Mouse (Mus musculus) CH12.LX (cell line): ENCODE measurements at regions not wholly inside any gene's neighbourhood (a gene's known extent, or its start where the extent isn't known, plus 50 kb on each side); places are given as distances from the start of the nearest gene placed in this dataset.
A peak's percentile ranks its signal among the peaks of the same experiment; 100 is the strongest.

ENCODE experiments used
- DNase-seq: peaks from one replicate; pipeline ENCODE4 v3.0.0-alpha.2; 2013; ENCODE audit errors: extremely low read depth
- H3K27ac ChIP-seq: 2 replicates; pipeline ENCODE4 v1.5.1; 2012; ENCODE audit warnings: low read depth, mild to moderate bottlenecking, control low read depth, moderate library complexity; ENCODE audit not compliant: insufficient read depth
- H3K27me3 ChIP-seq: replicated peaks from 2 replicates; pipeline ENCODE3; 2012; ENCODE audit warnings: inconsistent platforms
- H3K36me3 ChIP-seq, 2 experiments: replicated peaks in 1 of 2; 2 replicates each; pipeline versions ENCODE3 to v1.6.1; 2012; ENCODE audit warnings: inconsistent platforms in 1 of 2, low read length in 1 of 2, mild to moderate bottlenecking in 1 of 2, mixed read lengths in 1 of 2, moderate library complexity in 1 of 2; ENCODE audit not compliant: control insufficient read depth in 1 of 2, insufficient read depth in 1 of 2
- H3K4me1 ChIP-seq, 2 experiments: 2 replicates each; pipeline ENCODE4 v1.6.1; 2012; ENCODE audit warnings: inconsistent platforms in 1 of 2, moderate library complexity in 1 of 2; ENCODE audit not compliant: insufficient read depth in 2 of 2, control insufficient read depth in 1 of 2
- H3K4me2 ChIP-seq: 2 replicates; pipeline ENCODE4 v1.6.1; 2012; ENCODE audit warnings: low read depth, mild to moderate bottlenecking, control low read depth; ENCODE audit not compliant: poor library complexity, insufficient read depth, severe bottlenecking
- H3K4me3 ChIP-seq, 3 experiments: fragments of 150-350 bp in 1 of 3; sonication (generic) in 1 of 3; replicated peaks in 1 of 3; 2 replicates each; pipeline versions ENCODE3 to v1.5.1; 2011 to 2012; ENCODE audit warnings: low read depth in 2 of 3, low read length in 2 of 3, mild to moderate bottlenecking in 2 of 3, moderate library complexity in 2 of 3, control low read depth in 1 of 3, improper control_type of control experiment in 1 of 3, inconsistent platforms in 1 of 3, mixed read lengths in 1 of 3; ENCODE audit not compliant: poor library complexity in 1 of 3
- H3K79me2 ChIP-seq: replicated peaks from 2 replicates; pipeline ENCODE4 v1.6.1; 2012; ENCODE audit warnings: mild to moderate bottlenecking, moderate library complexity; ENCODE audit not compliant: control insufficient read depth, poor library complexity, insufficient read depth, severe bottlenecking; ENCODE audit errors: extremely low read depth
- H3K9ac ChIP-seq: 2 replicates; pipeline ENCODE4 v1.6.1; 2012; ENCODE audit warnings: low read depth, mild to moderate bottlenecking, control low read depth, moderate library complexity; ENCODE audit not compliant: insufficient read depth
- H3K9me3 ChIP-seq: replicated peaks from 2 replicates; pipeline ENCODE3; 2012; ENCODE audit warnings: low read length, inconsistent platforms, mixed read lengths
- BHLHE40 ChIP-seq: IDR thresholded peaks from 2 replicates; pipeline ENCODE4 v1.6.1; 2011; ENCODE audit warnings: mild to moderate bottlenecking, low read depth, low read length, improper control_type of control experiment
- CHD2 ChIP-seq: IDR thresholded peaks from 2 replicates; pipeline ENCODE4 v1.6.1; 2011; ENCODE audit warnings: low read length, improper control_type of control experiment
- E2F4 ChIP-seq: IDR thresholded peaks from 2 replicates; pipeline ENCODE4 v1.6.1; 2011; ENCODE audit warnings: low read depth, low read length, improper control_type of control experiment; ENCODE audit not compliant: insufficient replicate concordance
- EP300 ChIP-seq: IDR thresholded peaks from 2 replicates; pipeline ENCODE4 v1.6.1; 2011; ENCODE audit warnings: low read length, improper control_type of control experiment
- ETS1 ChIP-seq: conservative IDR thresholded peaks from 2 replicates; pipeline ENCODE4 v1.6.1; 2012; ENCODE audit warnings: low read depth, mild to moderate bottlenecking, inconsistent platforms, low read length, improper control_type of control experiment, moderate library complexity
- GABPA ChIP-seq: IDR thresholded peaks from 2 replicates; pipeline ENCODE4 v1.6.1; 2012; ENCODE audit warnings: low read depth, low read length, improper control_type of control experiment, inconsistent platforms; ENCODE audit not compliant: insufficient replicate concordance
- IRF4 ChIP-seq: IDR thresholded peaks from 2 replicates; pipeline ENCODE4 v1.6.1; 2014; ENCODE audit warnings: low read depth, mild to moderate bottlenecking, inconsistent platforms, low read length, improper control_type of control experiment
- JUND ChIP-seq: conservative IDR thresholded peaks from 2 replicates; pipeline ENCODE4 v1.6.1; 2011; ENCODE audit warnings: low read depth, low read length, improper control_type of control experiment
- MEF2A ChIP-seq: IDR thresholded peaks from 2 replicates; pipeline ENCODE4 v1.6.1; 2014; ENCODE audit warnings: low read depth, mild to moderate bottlenecking, inconsistent platforms, low read length, improper control_type of control experiment, borderline replicate concordance
- MXI1 ChIP-seq: IDR thresholded peaks from 2 replicates; pipeline ENCODE4 v1.6.1; 2011; ENCODE audit warnings: mild to moderate bottlenecking, low read depth, low read length, improper control_type of control experiment
- NELFE ChIP-seq: IDR thresholded peaks from 2 replicates; pipeline ENCODE4 v1.6.1; 2011; ENCODE audit warnings: low read depth, low read length, improper control_type of control experiment
- POLR2A ChIP-seq: IDR thresholded peaks from 2 replicates; pipeline ENCODE4 v1.6.1; 2011; ENCODE audit warnings: low read depth, mild to moderate bottlenecking, improper control_type of control experiment, low read length
- SIN3A ChIP-seq: IDR thresholded peaks from 2 replicates; pipeline ENCODE4 v1.6.1; 2012; ENCODE audit warnings: low read length, improper control_type of control experiment, inconsistent platforms
- TBP ChIP-seq: conservative IDR thresholded peaks from 2 replicates; pipeline ENCODE4 v1.6.1; 2011; ENCODE audit warnings: low read depth, low read length, improper control_type of control experiment
- TCF12 ChIP-seq: IDR thresholded peaks from 2 replicates; pipeline ENCODE4 v1.6.1; 2014; ENCODE audit warnings: low read depth, mild to moderate bottlenecking, inconsistent platforms, low read length, improper control_type of control experiment
- UBTF ChIP-seq: IDR thresholded peaks from 2 replicates; pipeline ENCODE4 v1.6.1; 2012; ENCODE audit warnings: low read depth, mild to moderate bottlenecking, inconsistent platforms, low read length, improper control_type of control experiment, moderate library complexity
- USF2 ChIP-seq: conservative IDR thresholded peaks from 2 replicates; pipeline ENCODE4 v1.6.1; 2011; ENCODE audit warnings: low read depth, low read length, improper control_type of control experiment
- dilution Hi-C: fragments of 300-500 bp; cut with MboI; formaldehyde crosslinking; loops from 2 replicates; pipeline ENCODE4 v1.14.3; 2020; ENCODE audit warnings: low sequenced_read_pairs; ENCODE audit not compliant: extremely low pct_unique_long_range_greater_than_20kb, extremely low pct_ligation_motif_present
- in situ Hi-C: fragments of 300-500 bp; cut with MboI; formaldehyde crosslinking; loops from 3 replicates; pipeline ENCODE4 v1.14.3; 2019; ENCODE audit warnings: low sequenced_read_pairs, low pct_ligation_motif_present, low pct_unique_long_range_greater_than_20kb, mixed read lengths

DNA sequence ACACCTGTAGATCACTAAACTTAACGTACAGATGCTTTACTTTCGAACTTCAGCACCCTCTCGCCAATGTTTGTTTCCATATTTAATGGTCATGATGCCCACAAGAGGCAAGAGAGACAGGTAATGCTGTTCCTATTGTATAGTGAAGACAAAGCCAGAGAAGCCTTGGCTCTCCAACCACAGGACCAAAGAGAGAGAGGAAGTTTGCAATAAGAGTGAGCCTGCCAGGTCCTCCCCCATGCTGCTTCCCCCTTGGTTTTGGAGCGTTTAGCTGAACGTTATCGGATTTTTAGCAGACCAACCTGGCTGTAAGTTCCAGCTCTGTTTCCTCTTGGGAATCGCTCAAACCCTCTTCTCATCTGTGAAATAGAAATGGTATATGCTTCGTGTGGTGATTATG is 150.1 kb upstream of the Bmper start:
- no peak overlapping the region for H3K27ac ChIP-seq
- no peaks in the 10 kb centered on the region for H3K36me3 ChIP-seq
- in situ Hi-C loops (no loop called here), dilution Hi-C loops (no loop called here)
- TF ChIP-seq CHD2: no peak
- no peak for TF ChIP-seq USF2
- TF ChIP-seq POLR2A: no peak
- TF ChIP-seq JUND: no peak
- TF ChIP-seq SIN3A: no peak
- TF ChIP-seq UBTF: no peak
- TF ChIP-seq BHLHE40: no peak
- no peak for TF ChIP-seq EP300
- TF ChIP-seq MEF2A: no peak
- TF ChIP-seq NELFE: no peak
- no peak for TF ChIP-seq ETS1
- no peak for TF ChIP-seq TCF12
- no peaks in the 10 kb centered on the region for H3K4me1 ChIP-seq
- H3K4me2 ChIP-seq: peak overlapping the region; percentile 2; the same call in 1 of the 2 replicates
- no peak for DNase-seq
- no peaks in the 10 kb centered on the region for H3K27me3 ChIP-seq
- H3K4me3 ChIP-seq: no peak overlapping the region
- H3K9ac ChIP-seq: no peak overlapping the region
- H3K79me2 ChIP-seq: no peaks in the 10 kb centered on the region
- H3K9me3 ChIP-seq: no peaks in the 10 kb centered on the region

DNA sequence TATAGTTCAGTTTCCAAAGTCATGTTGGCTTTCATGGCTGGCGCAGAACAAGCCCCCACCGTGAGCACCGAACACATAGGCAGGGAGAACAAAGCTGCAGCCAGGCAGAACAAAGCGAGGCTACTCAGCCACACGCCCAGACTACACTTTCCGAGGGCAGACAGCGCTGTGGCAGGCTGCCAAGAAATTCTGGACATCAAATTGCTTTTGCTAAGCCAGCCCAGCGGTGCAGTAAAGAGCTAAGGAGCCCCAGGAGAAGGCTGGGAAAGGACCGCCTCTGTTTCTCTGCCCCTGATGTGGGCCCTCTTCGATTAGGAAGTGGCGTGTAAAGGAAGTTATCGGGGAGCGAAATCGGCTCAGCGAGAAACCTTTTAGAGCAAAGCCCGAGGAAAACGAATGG is 139.3 kb upstream of the Bmper start:
- in situ Hi-C loops: no loop called here
- no peak overlapping the region for H3K4me2 ChIP-seq
- H3K9me3 ChIP-seq: no peaks in the 10 kb centered on the region
- DNase-seq: no peak
- H3K4me1 ChIP-seq: peaks cover 0 to 10% of the 10 kb centered on the region in 2 experiments; a peak in 3 of 4 replicates
- TF ChIP-seq E2F4 (no peak), GABPA (no peak)
- TF ChIP-seq, all 38 proteins: peak for 0
- Histone ChIP-seq H3K9ac (no peak overlapping the region), H3K36me3 (no peaks in the 10 kb centered on the region), H3K27me3 (no peaks in the 10 kb centered on the region), H3K4me3 (no peak overlapping the region), H3K27ac (no peak overlapping the region), H3K79me2 (no peaks in the 10 kb centered on the region)
- dilution Hi-C loops: no loop called here

DNA sequence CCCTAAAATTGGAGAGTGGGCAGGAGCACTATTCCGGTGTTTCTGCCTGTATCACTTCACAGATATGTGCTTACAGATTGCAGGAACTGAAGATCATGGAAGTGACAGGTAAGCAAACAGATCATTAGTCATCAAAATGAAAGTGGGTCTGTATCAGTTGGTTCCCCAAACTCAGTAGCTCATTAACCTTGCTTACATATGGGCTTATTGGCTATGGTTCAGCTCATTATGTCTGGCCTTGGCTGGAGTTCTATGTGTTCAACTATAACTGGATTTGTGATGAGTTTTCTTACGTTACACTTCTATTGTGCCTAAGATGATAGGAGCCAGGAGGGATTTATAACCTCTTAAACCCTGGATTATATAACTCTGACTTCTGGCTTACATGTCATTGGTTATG is 133.5 kb upstream of the Bmper start:
- DNase-seq: no peak
- Histone ChIP-seq H3K4me1 (peaks cover 0 to 13% of the 10 kb centered on the region in 2 experiments; a peak in 3 of 4 replicates), H3K9ac (no peak overlapping the region), H3K79me2 (no peaks in the 10 kb centered on the region), H3K36me3 (no peaks in the 10 kb centered on the region), H3K27ac (no peak overlapping the region), H3K27me3 (no peaks in the 10 kb centered on the region), H3K4me3 (no peak overlapping the region), H3K4me2 (no peak overlapping the region), H3K9me3 (no peaks in the 10 kb centered on the region)
- dilution Hi-C loops: no loop called here
- in situ Hi-C loops: no loop called here
- no peak for TF ChIP-seq IRF4
- no peak for TF ChIP-seq MXI1
- TF ChIP-seq TBP: no peak
